Mouse (Mus musculus) layer of hippocampus, adult 9-10 months (tissue): ENCODE measurements around the gene Gm13696.
"Not testable (repeated sequence)": the region's sequence is repeated elsewhere in the genome, so short reads cannot be mapped to it uniquely, and the experiment has no call there.

Source experiments
- DNase-seq: peaks from one replicate; pipeline ENCODE4 v3.0.0; 2022; ENCODE audit warnings: low spot score

Gm13696 gene

GRCm38 (mm10) chr2:83972823-83973222 is at the start of gene Gm13696:
Gene Gm13696 (plus strand): TSS chr2:83973123.
- DNase-seq, result not testable (repeated sequence)

- DNase-seq, result no peak
These were observed 43.3 kb upstream of the Gm13696 start for GRCm38 (mm10) chr2:83929478-83930088.

GRCm38 (mm10) chr2:83940931-83941361 is 32.0 kb upstream of the Gm13696 start, which contains the start of gene Zswim2:
Gene Zswim2 (minus strand): TSS chr2:83941228.
- peak; percentile 78 for DNase-seq

- no peak for DNase-seq
These were observed 31.5 kb upstream of the Gm13696 start for GRCm38 (mm10) chr2:83941378-83941777.

GRCm38 (mm10) chr2:83941792-83942191 is 31.1 kb upstream of the Gm13696 start:
- DNase-seq, result no peak

- not testable (repeated sequence) for DNase-seq
These were observed 17.5 kb upstream of the Gm13696 start, which contains the start of gene Gm13698 for GRCm38 (mm10) chr2:83955393-83955792. Gene Gm13698 (plus strand): TSS chr2:83955693.

- DNase-seq, result not testable (repeated sequence)
These were observed 11.7 kb upstream of the Gm13696 start, which contains the start of gene Gm13693 for GRCm38 (mm10) chr2:83961203-83961602. Gene Gm13693 (plus strand): TSS chr2:83961503.

- DNase-seq, result not testable (repeated sequence)
These were observed 5.9 kb upstream of the Gm13696 start, which contains the start of gene Gm13695 for GRCm38 (mm10) chr2:83967013-83967412. Gene Gm13695 (plus strand): TSS chr2:83967313.

GRCm38 (mm10) chr2:83978633-83979032 is 5.7 kb downstream of the Gm13696 start, which contains the start of gene Gm13694:
Gene Gm13694 (plus strand): TSS chr2:83978933.
- DNase-seq, result not testable (repeated sequence)

- not testable (repeated sequence) for DNase-seq
These were observed 11.5 kb downstream of the Gm13696 start, which contains the start of gene Gm13697 for GRCm38 (mm10) chr2:83984443-83984842. Gene Gm13697 (plus strand): TSS chr2:83984743.

- not testable (repeated sequence) for DNase-seq
These were observed 17.3 kb downstream of the Gm13696 start, which contains the start of gene Gm13691 for GRCm38 (mm10) chr2:83990253-83990652. Gene Gm13691 (plus strand): TSS chr2:83990553.

GRCm38 (mm10) chr2:83993639-83994255 is 20.8 kb downstream of the Gm13696 start:
- DNase-seq, result not testable (repeated sequence)

GRCm38 (mm10) chr2:83994526-83994925 is 21.6 kb downstream of the Gm13696 start:
- DNase-seq, result not testable (repeated sequence)

GRCm38 (mm10) chr2:84008913-84009312 is 36.0 kb downstream of the Gm13696 start:
- peak; percentile 38 for DNase-seq

GRCm38 (mm10) chr2:84009818-84010217 is 36.9 kb downstream of the Gm13696 start:
- DNase-seq, result no peak

GRCm38 (mm10) chr2:84014572-84014971 is 41.6 kb downstream of the Gm13696 start:
- DNase-seq, result no peak

- DNase-seq, result not testable (repeated sequence)
These were observed 43.4 kb downstream of the Gm13696 start for GRCm38 (mm10) chr2:84016291-84016690.

- DNase-seq, result no peak
These were observed 45.4 kb downstream of the Gm13696 start for GRCm38 (mm10) chr2:84018330-84018729.

GRCm38 (mm10) chr2:84019519-84020305 is 46.8 kb downstream of the Gm13696 start:
- DNase-seq, result no peak

GRCm38 (mm10) chr2:84021930-84022329 is 49.0 kb downstream of the Gm13696 start:
- no peak for DNase-seq

GRCm38 (mm10) chr2:84022905-84023304 is 50.0 kb downstream of the Gm13696 start:
- DNase-seq, result no peak

- no peak for DNase-seq
These were observed 50.4 kb downstream of the Gm13696 start for GRCm38 (mm10) chr2:84023319-84023718.
